Mouse (Mus musculus) frontal cortex, adult (tissue): ENCODE data around the gene Rnf10.

Source experiments
- ATAC-seq: cut with Nextera tagmentation; 2 replicates; pipeline ENCODE4 v1.9.2; 2017; ENCODE audit warnings: mild to moderate bottlenecking, moderate library complexity, mixed read lengths; ENCODE audit not compliant: low TSS enrichment

The Rnf10 gene

GRCm38 (mm10) chr5:115194626-115195221 is 78.0 kb downstream of the Rnf10 start:
- peak; percentile 22; the same call in 1 of the 2 replicates for ATAC-seq

GRCm38 (mm10) chr5:115193669-115194625 is 78.8 kb downstream of the Rnf10 start, which contains the start of gene Cabp1:
Cabp1 (minus strand) TSS chr5:115194381.
- peak; percentile 54 for ATAC-seq

- 0 out of 2 replicates have a peak, but pooled peaks have one; percentile 14 for ATAC-seq
These were observed 79.5 kb downstream of the Rnf10 start for GRCm38 (mm10) chr5:115193226-115193625.

- no peak for ATAC-seq
These were observed 79.9 kb downstream of the Rnf10 start for GRCm38 (mm10) chr5:115192828-115193195.

- peak; percentile 15; the same call in 1 of the 2 replicates for ATAC-seq
These were observed 80.5 kb downstream of the Rnf10 start for GRCm38 (mm10) chr5:115191880-115192827.
